Mouse (Mus musculus): ENCODE data around the gene Kcnb1.
A peak's percentile ranks its signal among the peaks of the same experiment; 100 is the strongest.
"Not testable (repeated sequence)": the region's sequence is repeated elsewhere in the genome, so short reads cannot be mapped to it uniquely, and the experiment has no call there.

Gene Kcnb1

GRCm38 (mm10) chr2:167204686-167205085, 14.7 kb upstream of the Kcnb1 start:
- not testable (repeated sequence) for DNase-seq (ENCODE audit: low read depth)

- DNase-seq (ENCODE audit: low read depth), result no peak
Measured at GRCm38 (mm10) chr2:167203505-167204166, 13.7 kb upstream of the Kcnb1 start.

- no peak for DNase-seq (ENCODE audit: low read depth)
Measured at GRCm38 (mm10) chr2:167201463-167202291, 11.7 kb upstream of the Kcnb1 start.

- no peak for DNase-seq (ENCODE audit: low read depth)
Measured at GRCm38 (mm10) chr2:167198660-167199427, 8.9 kb upstream of the Kcnb1 start.

- DNase-seq (ENCODE audit: low read depth), result no peak
Measured at GRCm38 (mm10) chr2:167193361-167193760, 3.4 kb upstream of the Kcnb1 start.

- DNase-seq (ENCODE audit: low read depth), result no peak
Measured at GRCm38 (mm10) chr2:167189291-167190075, 472 bp downstream of the Kcnb1 start.

GRCm38 (mm10) chr2:167188315-167189207, 1.4 kb downstream of the Kcnb1 start:
- DNase-seq (ENCODE audit: low read depth), result peak; percentile 41

GRCm38 (mm10) chr2:167187119-167187518, 2.8 kb downstream of the Kcnb1 start:
- DNase-seq (ENCODE audit: low read depth), result no peak

- no peak for DNase-seq (ENCODE audit: low read depth)
Measured at GRCm38 (mm10) chr2:167186544-167186943, 3.4 kb downstream of the Kcnb1 start.

GRCm38 (mm10) chr2:167186003-167186402, 4.0 kb downstream of the Kcnb1 start:
- DNase-seq (ENCODE audit: low read depth), result no peak

GRCm38 (mm10) chr2:167185432-167185831, 4.5 kb downstream of the Kcnb1 start:
- DNase-seq (ENCODE audit: low read depth), result no peak

- DNase-seq (ENCODE audit: low read depth), result no peak
Measured at GRCm38 (mm10) chr2:167181662-167182389, 8.1 kb downstream of the Kcnb1 start.

GRCm38 (mm10) chr2:167181096-167181495, 8.9 kb downstream of the Kcnb1 start:
- no peak for DNase-seq (ENCODE audit: low read depth)

- no peak for DNase-seq (ENCODE audit: low read depth)
Measured at GRCm38 (mm10) chr2:167179301-167179700, 10.7 kb downstream of the Kcnb1 start.

- no peak for DNase-seq (ENCODE audit: low read depth)
Measured at GRCm38 (mm10) chr2:167177231-167177641, 12.7 kb downstream of the Kcnb1 start.

GRCm38 (mm10) chr2:167175284-167175683, 14.7 kb downstream of the Kcnb1 start:
- DNase-seq (ENCODE audit: low read depth), result no peak

GRCm38 (mm10) chr2:167173051-167173875, 16.7 kb downstream of the Kcnb1 start:
- DNase-seq (ENCODE audit: low read depth), result no peak

GRCm38 (mm10) chr2:167167515-167168212, 22.3 kb downstream of the Kcnb1 start:
- no peak for DNase-seq (ENCODE audit: low read depth)

GRCm38 (mm10) chr2:167163600-167163999, 26.4 kb downstream of the Kcnb1 start:
- no peak for DNase-seq (ENCODE audit: low read depth)

Data from c-Kit-positive CD71-positive TER-119-negative erythroid progenitor cells, embryonic 14.5 days (primary cell).